Mouse (Mus musculus): ENCODE data around the gene Actr6. TPM values are rescaled to one million over a fixed set of nuclear protein-coding genes. Genes with fewer than 3 reads are reported as not detected.

Actr6 gene
- total and polyA plus RNA-seq, 3 experiments, result 14.4 to 414 (median 15.3) TPM

DNA sequence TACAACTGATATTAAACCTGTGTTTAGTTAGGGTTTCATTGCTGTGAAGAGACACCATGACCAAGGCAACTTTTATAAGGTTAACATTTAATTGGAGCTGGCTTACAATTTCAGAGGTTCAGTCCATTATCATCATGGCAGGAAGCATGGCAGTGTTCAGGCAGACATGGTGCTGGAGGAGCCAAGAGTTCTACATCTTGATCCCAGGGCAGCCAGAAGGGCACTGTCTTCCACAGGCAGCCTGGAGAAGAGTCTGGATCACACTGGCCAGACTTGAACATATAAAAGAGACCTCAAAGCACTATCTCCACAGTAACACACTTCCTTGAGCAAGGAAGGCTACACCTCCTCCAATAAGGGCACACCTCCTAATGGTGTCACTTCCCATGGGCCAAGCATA, 11.8 kb downstream of the Actr6 start:
- Histone ChIP-seq H3K27me3 (ENCODE audit: control insufficient read depth in 1 of 2, insufficient read depth in 2 of 2, low read length in 2 of 2) (no peaks in the 10 kb centered on the region), H3K4me1 (ENCODE audit: control insufficient read depth in 1 of 2, insufficient read depth in 2 of 2, low read length in 2 of 2) (0 out of 4 replicates have a peak, but pooled peaks cover 0 to 2% of the 10 kb centered on the region in 2 experiments), H3K9me3 (replicated peaks; ENCODE audit: insufficient read depth, low read length) (no peaks in the 10 kb centered on the region), H3K79me2 (ENCODE audit: control insufficient read depth, insufficient read depth, low read length, poor library complexity) (no peaks in the 10 kb centered on the region), H3K9ac (ENCODE audit: control insufficient read depth, low read depth, low read length, poor library complexity, severe bottlenecking) (no peak overlapping the region), H3K36me3 (ENCODE audit: control insufficient read depth in 1 of 2, insufficient read depth in 2 of 2, low read length in 2 of 2) (no peaks in the 10 kb centered on the region; a peak in 2 of 4 replicates), H3K27ac (ENCODE audit: control insufficient read depth, low read depth, low read length) (no peak overlapping the region), H3K4me3 (ENCODE audit: control insufficient read depth in 1 of 2, insufficient read depth in 1 of 2, low read depth in 2 of 2, low read length in 2 of 2) (no peak overlapping the region)
- no peak for TF ChIP-seq UBTF (IDR thresholded peaks at IDR 0.05; ENCODE audit: borderline replicate concordance, insufficient read depth, low read depth, low read length)
- TF ChIP-seq RCOR1 (IDR thresholded peaks at IDR 0.05; ENCODE audit: low read depth, low read length), result no peak
- TF ChIP-seq GATA1 (IDR thresholded peaks at IDR 0.05; ENCODE audit: low read depth, low read length), result no peak
- TF ChIP-seq POLR2A (IDR thresholded peaks at IDR 0.05; ENCODE audit: control insufficient read depth in 1 of 2, insufficient read depth in 1 of 2, low read depth in 1 of 2, low read length in 2 of 2, poor library complexity in 1 of 2), result no peak
- no peak for TF ChIP-seq E2F4 (IDR thresholded peaks at IDR 0.05; ENCODE audit: borderline replicate concordance, low read depth, low read length)
- no peak for TF ChIP-seq ZKSCAN1 (IDR thresholded peaks at IDR 0.05; ENCODE audit: low read depth, low read length)
- TF ChIP-seq ELF1 (IDR thresholded peaks at IDR 0.05; ENCODE audit: low read depth, low read length), result no peak
- DNase-seq (ENCODE audit: low read depth, low spot score), result no peak

DNA sequence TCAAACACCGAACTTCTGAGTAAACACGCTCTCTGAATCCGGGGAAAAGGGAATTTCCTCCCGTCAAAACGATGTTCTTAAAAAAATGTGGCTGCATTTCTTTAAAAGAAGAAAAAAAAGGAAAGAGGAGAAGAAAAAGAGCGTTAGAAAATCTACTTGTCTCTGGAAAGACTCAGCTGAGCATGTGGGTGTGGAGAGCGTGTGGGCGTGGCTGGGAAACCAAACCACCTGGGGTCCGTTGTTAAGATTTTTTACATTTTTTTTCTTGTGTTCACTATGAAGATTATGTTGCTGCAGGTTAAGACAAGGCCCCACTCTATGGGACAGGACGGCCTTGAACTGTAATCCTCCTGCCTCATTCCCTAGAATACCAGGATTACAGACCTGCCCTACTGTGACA, 17.2 kb downstream of the Actr6 start:
- H3K36me3 ChIP-seq (ENCODE audit: control insufficient read depth in 1 of 2, insufficient read depth in 2 of 2, low read length in 2 of 2), result peaks cover 0 to 2% of the 10 kb centered on the region in 2 experiments; a peak in 2 of 4 replicates
- TF ChIP-seq ZMIZ1 (IDR thresholded peaks at IDR 0.05; ENCODE audit: low read depth, low read length) (no peak), TAL1 (IDR thresholded peaks at IDR 0.05; ENCODE audit: low read length) (no peak), ZNF384 (IDR thresholded peaks at IDR 0.05; ENCODE audit: low read depth, low read length) (no peak), GATA1 (IDR thresholded peaks at IDR 0.05; ENCODE audit: low read depth, low read length) (no peak), GABPA (IDR thresholded peaks at IDR 0.05; ENCODE audit: low read depth, low read length) (no peak), SMC3 (IDR thresholded peaks at IDR 0.05; ENCODE audit: low read depth, low read length) (no peak), TBP (IDR thresholded peaks at IDR 0.05; ENCODE audit: low read depth, low read length) (no peak), SIN3A (IDR thresholded peaks at IDR 0.05; ENCODE audit: low read length) (no peak), POLR2A (IDR thresholded peaks at IDR 0.05; ENCODE audit: control insufficient read depth in 1 of 2, insufficient read depth in 1 of 2, low read depth in 1 of 2, low read length in 2 of 2, poor library complexity in 1 of 2) (no peak), MEF2A (IDR thresholded peaks at IDR 0.05; ENCODE audit: extremely low read depth, insufficient replicate concordance, low read depth, low read length, poor library complexity, severe bottlenecking) (no peak), ELF1 (IDR thresholded peaks at IDR 0.05; ENCODE audit: low read depth, low read length) (no peak)
- 0 out of 4 replicates have a peak, but pooled peaks cover 0 to 2% of the 10 kb centered on the region in 2 experiments for H3K4me1 ChIP-seq (ENCODE audit: control insufficient read depth in 1 of 2, insufficient read depth in 2 of 2, low read length in 2 of 2)
- H3K27ac ChIP-seq (ENCODE audit: control insufficient read depth, low read depth, low read length), result no peak overlapping the region
- DNase-seq (ENCODE audit: low read depth, low spot score), result no peak
- no peak overlapping the region for H3K4me3 ChIP-seq (ENCODE audit: control insufficient read depth in 1 of 2, insufficient read depth in 1 of 2, low read depth in 2 of 2, low read length in 2 of 2)
- no peaks in the 10 kb centered on the region for H3K9me3 ChIP-seq (replicated peaks; ENCODE audit: insufficient read depth, low read length)
- H3K27me3 ChIP-seq (ENCODE audit: control insufficient read depth in 1 of 2, insufficient read depth in 2 of 2, low read length in 2 of 2), result no peaks in the 10 kb centered on the region
- no peaks in the 10 kb centered on the region for H3K79me2 ChIP-seq (ENCODE audit: control insufficient read depth, insufficient read depth, low read length, poor library complexity)
- H3K9ac ChIP-seq (ENCODE audit: control insufficient read depth, low read depth, low read length, poor library complexity, severe bottlenecking), result no peak overlapping the region
